Mouse (Mus musculus) stomach, adult 2 months (tissue): ENCODE data around the gene Apobec3. TPM values are rescaled to one million over a fixed set of nuclear protein-coding genes. Genes with fewer than 3 reads are reported as not detected.

Experiments used
- polyA plus RNA-seq: library from polyadenylated mRNA; depleted of rRNA; stranded (reverse); fragments of >200 nt; gene quantifications from 2 replicates; pipeline ENCODE4 v1.2.3, GENCODE M21; 2012; rRNA removed

Gene Apobec3
- 5.1 and 8.7 TPM in 2 replicates for polyA plus RNA-seq

DNA sequence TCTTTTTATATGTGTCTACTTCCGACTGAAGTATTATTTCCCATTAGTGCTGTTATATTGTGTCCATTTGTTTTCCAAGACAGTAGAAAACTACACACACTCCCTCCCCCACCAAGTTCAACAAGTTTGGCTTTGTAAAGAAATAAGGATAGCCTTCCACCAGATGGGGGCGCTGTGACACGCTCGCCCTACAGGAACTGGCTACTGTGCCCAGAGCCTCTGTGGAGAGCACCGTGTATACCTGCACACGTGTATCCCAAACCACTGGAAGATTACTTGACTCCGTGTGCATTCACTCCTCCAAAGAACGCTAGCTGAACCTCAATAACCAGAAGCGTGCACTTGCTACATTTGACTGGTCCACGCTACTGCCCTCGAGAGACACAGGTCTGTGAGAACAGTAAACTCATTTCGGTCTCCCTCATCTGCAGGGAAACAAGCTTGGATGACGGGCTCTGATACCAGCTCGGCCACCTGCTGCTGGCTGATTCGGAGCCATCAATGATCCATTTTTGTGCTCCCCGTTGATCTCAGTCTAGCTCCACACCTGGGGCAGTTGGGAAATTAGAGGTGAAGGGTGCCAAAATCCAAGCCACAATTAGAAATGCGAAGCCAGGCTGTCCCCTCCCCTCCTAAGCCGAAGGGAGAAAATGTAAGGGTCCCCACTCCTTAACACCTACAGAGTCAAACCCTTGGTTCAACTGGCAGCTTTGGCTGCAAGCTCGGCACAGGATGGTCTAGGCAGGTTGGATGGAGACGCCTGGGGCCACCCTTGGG, at the start of gene Apobec3:
TSS of gene Apobec3 (plus strand) at position 224 of the 777 bp plus-strand sequence.

Other genes with a start within 250 kb of the Apobec3 start
- gene Fam227a, start 232.7 kb upstream of the Apobec3 start, polyA plus RNA-seq: 0.52 TPM in 1 of 2 replicates, not detected in the other
- gene Cby1, start 232.5 kb upstream of the Apobec3 start, polyA plus RNA-seq: 6.2 and 6.5 TPM in 2 replicates
- 9.1 and 14.6 TPM in 2 replicates for gene Tomm22, start 220.8 kb upstream of the Apobec3 start, polyA plus RNA-seq
- gene Josd1, start 203.7 kb upstream of the Apobec3 start, polyA plus RNA-seq: 11.1 and 15.2 TPM in 2 replicates
- 15.7 and 19.2 TPM in 2 replicates for gene Gtpbp1, start 200.8 kb upstream of the Apobec3 start, polyA plus RNA-seq
- 29.7 and 33.0 TPM in 2 replicates for gene Sun2, start 149.1 kb upstream of the Apobec3 start, polyA plus RNA-seq
- gene Dnal4, start 113.8 kb upstream of the Apobec3 start, polyA plus RNA-seq: 20.3 and 22.8 TPM in 2 replicates
- 2.7 and 2.9 TPM in 2 replicates for gene Nptxr, start 86.9 kb upstream of the Apobec3 start, polyA plus RNA-seq
- gene Npcd, start 57.4 kb upstream of the Apobec3 start, polyA plus RNA-seq: 0.76 TPM in 1 of 2 replicates, not detected in the other
- 27.2 and 29.3 TPM in 2 replicates for gene Cbx6, start 57.0 kb upstream of the Apobec3 start, polyA plus RNA-seq
- 13.7 and 24.7 TPM in 2 replicates for gene Cbx7, start 79.5 kb downstream of the Apobec3 start, polyA plus RNA-seq
- 15.7 and 20.9 TPM in 2 replicates for gene Pdgfb, start 123.3 kb downstream of the Apobec3 start, polyA plus RNA-seq
- 118 and 135 TPM in 2 replicates for gene Syngr1, start 199.7 kb downstream of the Apobec3 start, polyA plus RNA-seq
- 288 and 389 TPM in 2 replicates for gene Rpl3, start 200.2 kb downstream of the Apobec3 start, polyA plus RNA-seq
- 21.3 and 21.9 TPM in 2 replicates for gene Tab1, start 241.5 kb downstream of the Apobec3 start, polyA plus RNA-seq